Mouse (Mus musculus) right cerebral cortex, postnatal 10 days (tissue): ENCODE measurements around the gene Ehbp1.

Experiments
- DNase-seq, 2 experiments: peaks; one replicate each; pipeline ENCODE4 v3.0.0; 2021; ENCODE audit warnings: low spot score in 2 of 2

The Ehbp1 gene

GRCm38 (mm10) chr11:22286371-22286872 lies 55.7 kb downstream of the Ehbp1 start:
- DNase-seq, result no peak

DNA sequence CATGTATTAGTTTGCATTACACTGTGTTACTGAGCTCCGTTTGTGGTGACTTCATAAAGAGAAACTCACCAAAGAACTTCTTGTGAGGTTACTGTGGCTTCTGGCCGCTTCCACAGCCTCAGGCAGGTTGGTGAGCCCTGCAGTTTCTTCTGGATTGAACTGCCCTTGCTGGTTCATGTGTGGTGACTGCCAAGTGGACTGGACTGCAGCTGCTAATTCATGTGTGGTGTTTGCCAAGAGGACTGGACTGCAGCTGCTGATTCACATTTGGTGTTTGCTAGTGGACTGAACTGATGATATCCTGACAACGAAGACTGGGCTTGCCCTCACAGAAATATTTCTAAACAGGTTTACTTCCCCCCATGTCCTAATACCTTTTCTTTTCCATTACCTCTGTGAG lies 65.4 kb downstream of the Ehbp1 start:
- no peak for DNase-seq

DNA sequence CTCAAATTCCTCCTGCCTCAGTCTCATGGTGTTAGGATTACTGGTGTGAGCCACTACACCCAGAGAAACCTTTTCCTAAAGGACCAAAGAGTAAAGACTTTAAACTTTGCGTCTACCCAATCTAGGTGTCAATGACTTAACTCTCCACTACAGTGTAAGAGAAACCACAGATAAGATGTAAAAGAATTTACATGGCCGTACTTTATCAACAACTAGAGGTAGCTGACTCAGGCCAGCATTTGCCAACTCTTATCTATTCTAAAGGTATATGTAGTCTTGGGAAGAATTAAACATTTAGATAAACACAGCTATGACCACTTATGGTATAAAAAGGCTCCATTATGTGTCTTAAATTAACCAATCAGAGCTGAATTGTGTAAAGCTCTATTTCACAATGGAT lies 67.9 kb downstream of the Ehbp1 start:
- DNase-seq, result no peak

DNA sequence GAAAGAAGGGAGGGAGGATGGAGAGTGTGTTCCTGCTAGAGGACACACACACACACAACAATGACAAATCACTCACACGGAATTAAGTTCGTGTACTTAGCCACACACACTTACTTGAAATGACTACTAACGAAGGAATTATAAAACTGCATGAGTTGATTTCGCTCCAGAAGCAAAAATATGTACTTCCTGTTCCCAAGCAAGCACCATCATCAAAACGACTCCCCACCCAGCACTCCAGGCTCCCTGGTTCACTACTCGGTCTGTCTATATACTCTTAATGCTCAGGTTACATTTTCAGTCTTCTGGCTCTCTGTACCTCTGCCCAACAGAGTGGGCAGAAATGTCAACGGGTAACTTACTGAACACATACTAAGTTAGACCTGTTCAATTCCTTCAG lies 68.7 kb downstream of the Ehbp1 start:
- no peak for DNase-seq

DNA sequence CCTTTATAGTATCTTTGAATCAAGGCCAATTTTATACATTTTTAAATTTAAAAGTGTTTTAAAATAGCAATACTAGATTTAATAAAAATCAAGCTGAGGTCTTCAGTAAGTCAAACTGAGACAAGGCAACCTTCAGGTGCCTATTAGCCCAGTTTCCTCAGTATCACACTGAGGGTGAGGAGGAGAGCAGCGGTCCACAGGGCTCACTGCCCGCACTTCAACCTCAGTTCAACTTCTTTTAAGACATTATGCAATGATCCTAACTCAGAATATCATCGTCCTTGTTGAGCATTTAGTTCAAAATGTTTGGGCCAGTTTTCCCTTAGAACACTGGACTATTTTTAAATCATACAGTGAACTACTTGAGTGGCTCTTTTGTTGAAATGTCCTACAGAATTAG lies 70.2 kb downstream of the Ehbp1 start:
- DNase-seq, result no peak

GRCm38 (mm10) chr11:22269643-22270042 lies 72.4 kb downstream of the Ehbp1 start:
- no peak for DNase-seq

GRCm38 (mm10) chr11:22269173-22269572 lies 72.9 kb downstream of the Ehbp1 start:
- no peak for DNase-seq

GRCm38 (mm10) chr11:22267014-22267413 lies 75.1 kb downstream of the Ehbp1 start:
- DNase-seq, result no peak

DNA sequence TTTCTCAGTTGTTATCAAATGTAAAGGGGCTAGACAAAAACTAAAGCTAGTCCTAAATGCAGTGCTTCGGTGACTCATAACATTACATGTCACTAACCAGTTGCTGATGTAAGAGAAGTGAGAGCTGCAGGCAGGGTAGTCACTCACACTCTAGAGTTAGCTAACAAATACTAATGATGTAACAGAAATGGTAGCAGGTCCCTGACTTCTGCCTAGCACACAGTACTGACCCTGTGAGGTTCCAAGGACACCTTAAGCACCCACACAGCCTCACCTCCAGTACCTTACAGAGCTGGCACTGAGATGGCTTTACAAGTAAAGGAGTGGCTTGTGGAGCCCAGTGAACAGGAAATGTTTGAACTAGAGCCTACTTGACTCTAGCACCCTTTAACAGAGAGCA lies 86.7 kb downstream of the Ehbp1 start:
- no peak for DNase-seq

DNA sequence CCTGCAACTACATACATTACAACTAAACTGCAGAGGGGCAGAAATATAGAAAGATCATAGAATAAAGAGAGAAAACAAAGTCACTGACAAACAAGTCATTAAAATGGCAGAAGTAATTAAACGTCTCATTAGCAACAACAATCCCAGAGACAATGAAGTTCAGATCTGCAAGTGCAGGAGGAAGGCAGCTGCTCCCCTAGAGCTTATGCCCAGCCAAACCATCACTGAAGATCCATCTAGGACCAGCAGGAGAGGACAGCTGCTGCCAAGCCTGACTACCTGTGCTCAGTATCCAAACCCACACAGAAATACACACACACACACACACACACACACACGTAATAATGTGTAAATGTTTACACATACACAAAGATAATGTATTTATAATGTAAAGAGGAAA lies 92.7 kb downstream of the Ehbp1 start:
- no peak for DNase-seq

- no peak for DNase-seq
Measured at GRCm38 (mm10) chr11:22247736-22248135, 94.4 kb downstream of the Ehbp1 start.

- no peak for DNase-seq
Measured at GRCm38 (mm10) chr11:22247069-22247468, 95.0 kb downstream of the Ehbp1 start.

DNA sequence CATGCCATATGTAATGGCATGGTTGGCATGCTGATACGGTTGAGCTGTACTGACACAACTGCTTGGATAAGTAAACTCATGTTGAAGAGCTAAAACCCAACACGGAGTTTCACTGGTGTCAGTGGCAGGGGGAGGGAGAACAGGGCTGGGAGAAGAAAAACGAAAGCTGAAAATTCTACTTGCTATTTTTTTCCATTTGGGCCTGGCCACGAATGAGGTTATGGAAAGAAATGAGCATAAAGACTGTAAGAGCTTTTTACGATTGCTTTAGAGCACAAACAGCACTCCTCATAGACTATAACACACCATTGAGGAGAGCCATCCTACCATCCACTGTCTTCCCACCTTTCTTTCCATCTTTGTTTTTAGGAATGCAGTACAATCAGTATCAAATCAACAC lies 106.5 kb downstream of the Ehbp1 start:
- DNase-seq, result no peak

DNA sequence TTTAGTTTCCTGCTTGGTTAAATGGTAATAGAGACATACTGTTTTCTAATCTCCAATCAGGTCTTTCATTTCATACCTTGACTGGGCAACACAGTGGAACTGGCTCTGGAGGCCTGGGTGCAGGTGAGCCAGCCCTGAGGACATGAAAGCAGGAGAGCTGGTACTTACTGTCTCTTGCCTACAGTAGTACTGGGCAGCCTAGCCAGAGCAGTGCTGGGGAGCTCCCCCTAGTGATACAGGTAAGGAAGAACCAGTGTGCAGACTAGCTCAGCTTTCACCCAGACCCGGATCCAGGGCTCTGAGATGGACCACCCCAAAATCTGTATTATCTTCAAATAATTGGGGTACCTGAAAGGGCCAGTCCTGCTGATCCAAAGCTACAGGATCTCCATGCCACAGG lies 107.4 kb downstream of the Ehbp1 start:
- no peak for DNase-seq

- no peak for DNase-seq
Measured at GRCm38 (mm10) chr11:22230906-22231305, 111.2 kb downstream of the Ehbp1 start.

DNA sequence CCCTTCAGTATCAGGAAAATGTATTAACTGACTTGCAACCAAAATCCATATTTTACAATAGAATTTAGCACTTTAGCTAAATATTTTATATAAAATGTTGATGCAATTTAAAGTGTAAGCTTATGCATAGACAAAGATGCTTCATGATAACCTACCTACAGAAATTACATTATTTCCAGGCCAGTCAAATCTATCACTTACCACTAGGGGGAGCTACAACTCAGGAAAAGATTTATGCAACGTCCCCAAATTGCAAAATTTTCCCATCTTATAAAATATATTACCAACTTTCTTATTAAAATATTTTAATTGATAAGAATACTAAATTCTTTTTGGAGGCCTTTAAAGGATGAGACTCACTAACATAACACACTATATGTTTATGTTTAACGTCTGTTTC lies 116.5 kb downstream of the Ehbp1 start:
- DNase-seq, result no peak

DNA sequence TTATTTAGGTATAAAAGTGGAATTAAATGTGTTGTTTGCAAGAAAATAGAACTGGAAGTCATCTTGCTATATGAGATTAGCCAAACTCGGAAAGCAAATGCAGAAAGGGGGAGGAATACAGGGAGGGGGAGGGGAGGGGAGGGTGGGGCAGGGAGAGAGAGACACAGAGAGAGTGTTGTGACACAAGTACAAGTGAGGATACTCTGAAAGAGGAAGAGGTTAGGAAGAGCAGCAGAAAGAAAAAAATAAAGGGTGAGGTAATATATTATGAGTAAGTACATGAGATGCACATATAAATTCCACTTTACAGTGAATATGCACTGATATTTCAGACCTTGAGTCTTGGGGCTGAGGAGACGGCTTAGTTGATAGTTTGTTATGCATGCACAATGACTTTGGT lies 123.9 kb downstream of the Ehbp1 start:
- no peak for DNase-seq

DNA sequence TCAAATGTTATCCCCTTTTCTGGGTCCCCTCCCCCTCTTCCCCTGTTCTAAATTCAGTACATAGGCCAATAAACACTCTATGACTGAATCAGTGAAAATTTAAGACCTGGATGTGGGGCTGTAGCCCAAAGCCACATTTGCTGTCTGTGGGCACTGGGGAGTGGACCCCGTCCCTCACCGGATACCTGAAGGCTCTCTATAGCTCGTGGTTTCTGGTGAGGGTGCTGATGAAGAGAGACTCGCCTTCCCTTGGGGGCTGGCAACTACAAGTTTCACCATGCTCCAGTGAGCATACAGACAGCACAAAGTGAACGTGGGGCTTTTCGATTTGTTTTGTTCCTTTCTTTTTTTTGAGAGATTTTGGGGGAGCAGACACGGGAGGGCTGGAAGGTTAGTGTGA lies 125.2 kb downstream of the Ehbp1 start:
- DNase-seq, result no peak

DNA sequence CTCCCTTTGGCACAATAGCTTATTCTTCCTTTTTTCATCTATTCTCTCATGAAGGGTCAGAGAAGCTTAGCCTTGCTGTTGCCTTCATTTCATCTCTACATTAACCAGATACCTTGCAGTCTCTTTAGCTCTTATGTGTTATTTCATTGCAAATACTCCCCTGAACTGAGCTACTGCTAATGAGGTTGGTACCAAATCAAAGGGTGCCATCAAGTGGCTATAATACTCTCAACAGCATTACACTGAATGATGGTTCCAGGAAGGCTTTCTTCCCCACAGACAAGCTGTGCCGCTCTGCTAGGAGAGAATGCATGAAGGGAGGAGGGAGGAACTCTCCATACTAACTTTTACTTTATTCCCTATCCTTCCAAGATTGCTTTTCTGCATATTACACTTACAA lies 135.5 kb downstream of the Ehbp1 start:
- peak in 1 of 2 experiments; percentile 39 for DNase-seq

GRCm38 (mm10) chr11:22206191-22206590 lies 135.9 kb downstream of the Ehbp1 start:
- DNase-seq, result no peak

DNA sequence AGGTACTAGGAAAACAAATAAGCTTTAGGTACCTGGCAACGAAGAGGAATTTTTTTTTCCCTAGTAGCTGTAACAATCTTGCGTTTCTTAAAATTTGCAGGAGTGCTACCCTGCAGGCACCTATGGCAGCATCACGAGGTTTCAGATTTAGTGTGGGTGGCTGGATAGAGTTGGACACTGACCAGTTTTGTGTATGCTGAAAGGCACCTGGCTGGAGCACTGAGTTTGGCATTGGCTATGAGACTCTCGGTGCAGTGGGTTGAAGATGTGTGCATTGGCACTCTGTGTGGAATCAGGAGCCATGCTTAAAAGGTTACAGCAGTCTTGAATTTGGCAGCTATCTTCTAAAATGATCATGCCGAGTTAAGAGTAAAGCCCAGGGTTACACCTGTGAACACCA lies 138.7 kb downstream of the Ehbp1 start:
- DNase-seq, result no peak

DNA sequence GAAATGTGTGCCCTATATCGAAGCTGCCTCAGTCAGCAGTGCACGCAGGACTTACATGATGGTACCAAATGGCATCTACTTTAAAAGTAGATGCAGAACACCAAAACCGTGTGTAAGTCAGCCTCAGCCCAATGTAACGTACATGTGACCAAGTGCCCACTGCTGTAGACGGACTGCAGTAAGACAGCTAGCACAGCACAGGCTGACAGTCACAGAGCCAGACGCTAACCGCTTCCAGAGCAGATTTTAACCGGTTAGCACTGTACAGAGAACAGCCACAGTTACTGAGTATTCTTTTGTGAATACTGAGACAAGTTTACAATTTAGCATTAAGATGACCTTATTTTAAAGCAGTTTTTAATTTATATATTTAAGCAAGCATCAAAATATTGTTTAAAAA lies 141.0 kb downstream of the Ehbp1 start:
- no peak for DNase-seq

DNA sequence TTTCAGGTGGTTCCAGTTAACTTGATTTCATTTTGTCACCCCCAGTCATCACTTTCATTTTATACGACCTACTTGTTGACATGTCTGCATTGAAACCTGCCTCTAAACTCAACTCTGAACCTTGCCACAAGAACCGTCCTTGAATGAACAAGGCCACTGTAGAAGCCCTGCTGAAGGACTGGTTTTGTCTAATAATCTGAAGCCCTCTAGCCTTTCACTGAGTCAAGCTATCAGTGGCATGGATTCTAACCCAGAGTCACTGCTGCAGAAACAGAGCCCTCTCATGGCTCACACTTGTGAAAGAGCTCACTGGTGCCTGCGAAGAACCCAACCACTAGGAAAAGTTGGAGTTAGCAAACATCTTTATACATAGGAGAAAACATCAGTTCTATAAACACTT lies 142.2 kb downstream of the Ehbp1 start:
- no peak for DNase-seq

- DNase-seq, result no peak
Measured at GRCm38 (mm10) chr11:22198406-22198805, 143.7 kb downstream of the Ehbp1 start.

DNA sequence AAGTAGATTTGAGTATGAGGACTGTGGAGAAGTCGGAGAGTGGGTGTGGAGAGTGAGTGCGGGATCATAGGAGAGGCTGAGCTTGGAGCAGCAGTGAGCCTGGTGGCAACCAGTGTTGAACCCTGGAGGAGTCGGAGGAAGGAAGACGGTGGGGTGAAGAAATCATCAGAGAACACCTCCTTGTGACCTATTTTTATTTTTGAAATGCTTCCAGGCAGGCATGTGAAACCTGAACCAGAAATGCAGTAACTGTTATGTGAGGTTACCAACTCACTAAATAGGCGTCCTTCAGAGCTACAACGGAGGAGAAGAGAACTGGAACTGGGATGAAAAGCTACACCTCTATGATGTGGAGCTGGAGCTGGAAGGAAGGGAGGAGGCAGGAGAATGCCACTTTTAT lies 144.2 kb downstream of the Ehbp1 start:
- DNase-seq, result no peak
